Mouse (Mus musculus): ENCODE data around the gene Slc16a6. TPM values are rescaled to one million over a fixed set of nuclear protein-coding genes. Genes with fewer than 3 reads are reported as not detected.

Gene Slc16a6
- polyA plus RNA-seq (2012; rRNA removed), result 0.89 and 1.6 TPM in 2 replicates

DNA sequence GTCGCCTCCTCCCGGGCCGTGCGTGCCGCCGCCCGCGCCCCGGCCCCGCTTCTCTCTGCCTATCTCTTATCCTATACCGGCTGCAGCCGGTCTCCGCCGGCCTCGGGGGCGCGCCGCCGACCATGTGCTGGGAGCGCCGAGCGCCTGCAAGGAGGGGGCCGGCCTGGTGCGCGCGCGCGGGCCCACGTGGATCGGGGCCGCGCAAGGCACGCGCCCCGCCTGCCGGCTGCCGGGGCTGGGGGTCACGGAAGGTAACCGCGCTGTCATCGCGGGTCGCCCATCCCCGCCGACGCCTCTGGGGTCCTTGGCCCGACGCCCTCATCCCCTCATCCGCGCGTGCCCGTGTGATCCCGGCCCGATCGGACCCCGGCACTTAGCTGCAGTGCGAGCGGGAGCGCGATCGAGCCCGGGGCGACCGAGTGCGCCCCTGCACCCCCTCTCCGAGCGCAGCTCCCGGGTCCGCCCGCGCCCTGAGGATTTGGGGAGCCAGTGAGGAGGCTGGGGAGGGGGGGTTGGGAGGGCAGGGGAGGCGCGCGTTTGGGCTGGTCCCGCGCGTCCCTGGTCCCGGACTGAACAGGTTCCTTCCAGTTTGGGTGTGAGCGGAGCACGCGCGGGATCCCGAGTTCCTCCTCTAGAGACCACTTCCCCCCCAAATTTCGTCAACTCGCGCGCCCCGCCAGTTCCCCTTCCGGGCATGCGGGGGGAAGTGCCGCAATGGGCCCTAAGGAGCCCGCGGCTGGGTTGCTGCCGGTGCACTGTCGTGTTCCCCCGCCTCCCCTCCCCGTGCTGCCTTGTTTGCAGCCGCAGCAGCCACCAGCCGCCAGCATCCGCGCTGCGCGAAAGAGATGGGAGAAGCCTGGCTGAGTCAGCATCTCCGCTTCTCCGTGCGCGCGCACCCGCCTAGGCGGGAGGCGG is at the start of gene Slc16a6, which contains the start of gene Arsg:
Slc16a6 (minus strand) TSS at position 428 of the 915 bp plus-strand sequence.
Arsg (plus strand) TSS at position 204 of the 915 bp plus-strand sequence.
- under 1% methylated on average over 111 of the region's 111 CpGs for WGBS
- Histone ChIP-seq H3K4me1 (ENCODE audit: control insufficient read depth, insufficient read depth, low read length) (peaks cover 5% of the 10 kb centered on the region), H3K4me3 (replicated peaks; ENCODE audit: extremely low read depth, low read depth, low read length) (peak within 1 kb of the TSS; percentile 69)
- peak; percentile 59 for DNase-seq
- no peak for TF ChIP-seq CTCF (IDR thresholded peaks at IDR 0.05; ENCODE audit: insufficient read depth, low read length)
- TF ChIP-seq POLR2A (IDR thresholded peaks at IDR 0.05; ENCODE audit: borderline replicate concordance, extremely low read depth, low read depth, low read length), result no peak

GRCm38 (mm10) chr11:109520958-109521357 is 47.6 kb upstream of the Slc16a6 start:
- WGBS, result 56% methylated on average over 7 of the region's 7 CpGs
- DNase-seq, result no peak
- no peak overlapping the region for H3K4me3 ChIP-seq (replicated peaks; ENCODE audit: extremely low read depth, low read depth, low read length)
- TF ChIP-seq POLR2A (IDR thresholded peaks at IDR 0.05; ENCODE audit: borderline replicate concordance, extremely low read depth, low read depth, low read length) (no peak), CTCF (IDR thresholded peaks at IDR 0.05; ENCODE audit: insufficient read depth, low read length) (no peak)
- H3K4me1 ChIP-seq (ENCODE audit: control insufficient read depth, insufficient read depth, low read length), result no peaks in the 10 kb centered on the region

- no peak for DNase-seq
- TF ChIP-seq POLR2A (IDR thresholded peaks at IDR 0.05; ENCODE audit: borderline replicate concordance, extremely low read depth, low read depth, low read length) (no peak), CTCF (IDR thresholded peaks at IDR 0.05; ENCODE audit: insufficient read depth, low read length) (no peak)
- 95% methylated on average over 3 of the region's 3 CpGs for WGBS
- Histone ChIP-seq H3K4me1 (ENCODE audit: control insufficient read depth, insufficient read depth, low read length) (no peaks in the 10 kb centered on the region), H3K4me3 (replicated peaks; ENCODE audit: extremely low read depth, low read depth, low read length) (no peak overlapping the region)
Measured at GRCm38 (mm10) chr11:109517816-109518215, 44.4 kb upstream of the Slc16a6 start.

DNA sequence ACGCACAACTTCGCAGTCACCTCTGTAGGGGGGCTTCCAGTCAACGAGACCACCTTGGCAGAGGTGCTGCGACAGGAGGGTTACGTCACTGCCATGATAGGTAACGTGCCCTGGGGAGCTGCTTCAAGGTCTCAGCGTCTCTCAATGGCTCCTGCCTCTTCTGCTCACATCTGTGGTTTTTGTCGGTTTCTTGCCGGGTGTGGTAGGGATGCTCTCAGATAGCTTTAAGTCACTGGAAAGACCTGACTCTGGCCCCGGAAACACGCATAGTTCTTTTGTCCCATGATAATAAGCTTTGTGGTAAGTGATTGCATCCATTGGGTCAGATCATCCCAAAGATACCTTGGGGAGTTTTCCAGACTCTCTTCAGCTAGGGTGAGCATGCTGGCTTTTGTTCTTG is 43.9 kb upstream of the Slc16a6 start:
- TF ChIP-seq POLR2A (IDR thresholded peaks at IDR 0.05; ENCODE audit: borderline replicate concordance, extremely low read depth, low read depth, low read length) (no peak), CTCF (IDR thresholded peaks at IDR 0.05; ENCODE audit: insufficient read depth, low read length) (no peak)
- WGBS, result 86% methylated on average over 11 of the region's 11 CpGs
- H3K4me1 ChIP-seq (ENCODE audit: control insufficient read depth, insufficient read depth, low read length), result no peaks in the 10 kb centered on the region
- DNase-seq, result no peak
- no peak overlapping the region for H3K4me3 ChIP-seq (replicated peaks; ENCODE audit: extremely low read depth, low read depth, low read length)

DNA sequence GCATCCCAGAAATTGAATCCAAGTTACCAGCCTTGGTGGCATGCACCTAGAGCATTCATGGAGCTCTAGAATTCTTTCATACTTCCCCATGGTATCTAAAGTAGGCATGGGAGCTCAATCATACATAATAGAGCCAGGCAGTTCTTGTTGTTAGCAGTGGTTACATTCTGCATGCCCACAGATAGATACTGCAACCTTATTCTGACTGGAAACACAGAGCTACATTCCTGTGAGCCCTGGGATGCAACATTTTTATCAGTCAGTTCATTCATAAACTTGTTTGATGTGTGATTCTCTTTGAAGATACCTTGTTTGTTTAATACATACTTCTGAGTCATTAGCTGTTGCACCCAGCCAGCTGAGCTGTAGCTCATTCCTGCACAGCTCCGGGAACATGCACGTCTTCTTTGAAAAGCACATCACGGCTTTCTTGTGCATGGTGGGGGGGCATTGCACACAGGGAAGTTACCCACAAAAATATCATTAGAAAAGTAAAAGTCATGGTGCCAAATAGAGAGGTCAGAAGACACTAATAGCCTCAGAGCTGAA is 40.7 kb upstream of the Slc16a6 start:
- no peaks in the 10 kb centered on the region for H3K4me1 ChIP-seq (ENCODE audit: control insufficient read depth, insufficient read depth, low read length)
- H3K4me3 ChIP-seq (replicated peaks; ENCODE audit: extremely low read depth, low read depth, low read length), result no peak overlapping the region
- TF ChIP-seq POLR2A (IDR thresholded peaks at IDR 0.05; ENCODE audit: borderline replicate concordance, extremely low read depth, low read depth, low read length) (no peak), CTCF (IDR thresholded peaks at IDR 0.05; ENCODE audit: insufficient read depth, low read length) (no peak)
- DNase-seq, result no peak
- WGBS, result 32% methylated on average over 3 of the region's 3 CpGs

DNA sequence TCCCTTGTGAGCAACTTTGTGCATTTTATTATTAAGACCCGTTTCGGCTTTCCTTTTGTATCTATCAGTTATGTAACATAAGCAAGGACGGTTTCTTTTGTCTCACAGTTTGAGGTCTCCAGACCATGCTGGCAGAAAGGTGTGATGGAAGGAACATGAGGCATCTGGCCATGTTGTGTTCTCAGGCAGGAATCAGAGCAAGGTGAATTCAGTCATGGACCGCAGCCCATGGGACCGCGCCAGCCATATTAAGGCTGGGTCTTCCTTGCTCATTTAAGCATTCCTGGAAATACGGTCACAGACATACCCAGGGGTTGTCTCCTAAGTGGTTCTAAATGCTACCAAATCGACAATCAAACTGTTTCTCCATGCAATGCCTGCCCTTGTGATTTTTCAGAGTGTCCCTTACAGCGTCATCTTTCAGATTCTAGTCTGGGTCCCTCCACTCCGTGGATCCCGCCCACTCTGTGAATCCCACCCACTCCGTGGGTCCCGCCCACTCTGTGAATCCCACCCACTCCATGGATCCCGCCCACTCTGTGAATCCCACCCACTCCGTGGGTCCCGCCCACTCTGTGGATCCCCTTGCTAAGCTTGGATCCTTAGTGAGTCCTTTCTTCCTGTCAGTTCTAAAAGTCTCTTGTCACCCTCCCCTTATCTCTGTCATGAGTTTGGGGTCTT is 39.7 kb upstream of the Slc16a6 start:
- Histone ChIP-seq H3K4me1 (ENCODE audit: control insufficient read depth, insufficient read depth, low read length) (no peaks in the 10 kb centered on the region), H3K4me3 (replicated peaks; ENCODE audit: extremely low read depth, low read depth, low read length) (no peak overlapping the region)
- 87% methylated on average over 16 of the region's 16 CpGs for WGBS
- TF ChIP-seq POLR2A (IDR thresholded peaks at IDR 0.05; ENCODE audit: borderline replicate concordance, extremely low read depth, low read depth, low read length) (no peak), CTCF (IDR thresholded peaks at IDR 0.05; ENCODE audit: insufficient read depth, low read length) (no peak)
- no peak for DNase-seq

DNA sequence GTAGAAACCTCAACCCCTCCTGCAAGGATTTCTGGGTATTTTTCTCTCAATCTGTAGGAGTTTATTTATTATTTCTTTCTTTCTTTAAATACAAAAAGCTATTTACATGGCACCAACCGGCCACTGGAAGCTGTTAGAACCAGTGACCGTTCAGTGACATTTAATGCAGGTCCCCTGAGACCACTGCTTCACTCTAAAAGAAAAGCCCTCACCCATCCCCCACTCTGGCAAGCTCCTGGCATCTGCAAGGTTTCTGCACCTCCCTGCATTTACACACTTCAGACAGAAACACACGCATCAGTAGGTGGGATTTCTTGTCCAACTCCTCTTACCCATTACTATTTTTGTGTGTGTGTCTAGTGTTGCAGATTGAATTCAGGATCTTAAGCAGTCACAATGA is 33.7 kb upstream of the Slc16a6 start:
- WGBS, result 59% methylated on average over 3 of the region's 3 CpGs

DNA sequence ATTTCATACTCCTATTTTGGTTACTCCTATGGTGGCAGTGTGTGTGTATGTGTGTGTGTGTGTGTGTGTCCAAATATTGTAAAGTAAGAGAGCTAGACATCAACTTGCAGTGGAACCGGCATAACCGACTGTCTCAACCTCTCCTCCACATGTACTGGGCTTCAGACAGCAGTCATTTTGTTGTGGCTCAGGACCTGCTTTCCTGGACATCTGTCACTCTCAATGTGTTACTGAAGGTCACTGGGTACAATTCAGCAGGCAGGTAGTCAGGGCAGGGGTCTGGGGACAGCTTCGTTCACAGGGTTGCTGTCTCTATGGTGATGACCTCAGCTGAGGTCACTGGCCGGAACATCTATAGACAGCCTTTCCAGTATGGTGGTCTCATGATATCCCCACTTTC is 32.4 kb upstream of the Slc16a6 start:
- no peak for DNase-seq
- WGBS, result 93% methylated on average over 4 of the region's 4 CpGs
- Histone ChIP-seq H3K4me1 (ENCODE audit: control insufficient read depth, insufficient read depth, low read length) (no peaks in the 10 kb centered on the region), H3K4me3 (replicated peaks; ENCODE audit: extremely low read depth, low read depth, low read length) (no peak overlapping the region)
- no peak for TF ChIP-seq POLR2A (IDR thresholded peaks at IDR 0.05; ENCODE audit: borderline replicate concordance, extremely low read depth, low read depth, low read length)
- no peak for TF ChIP-seq CTCF (IDR thresholded peaks at IDR 0.05; ENCODE audit: insufficient read depth, low read length)

More for the DNA sequence above, 33.7 kb upstream of the Slc16a6 start:
- DNase-seq, result no peak
- TF ChIP-seq POLR2A (IDR thresholded peaks at IDR 0.05; ENCODE audit: borderline replicate concordance, extremely low read depth, low read depth, low read length) (no peak), CTCF (IDR thresholded peaks at IDR 0.05; ENCODE audit: insufficient read depth, low read length) (no peak)
- H3K4me1 ChIP-seq (ENCODE audit: control insufficient read depth, insufficient read depth, low read length), result no peaks in the 10 kb centered on the region
- no peak overlapping the region for H3K4me3 ChIP-seq (replicated peaks; ENCODE audit: extremely low read depth, low read depth, low read length)

- no peak for TF ChIP-seq POLR2A (IDR thresholded peaks at IDR 0.05; ENCODE audit: borderline replicate concordance, extremely low read depth, low read depth, low read length)
- no peak for TF ChIP-seq CTCF (IDR thresholded peaks at IDR 0.05; ENCODE audit: insufficient read depth, low read length)
- no peak for DNase-seq
- WGBS, result 46% methylated on average over 9 of the region's 9 CpGs
- H3K4me3 ChIP-seq (replicated peaks; ENCODE audit: extremely low read depth, low read depth, low read length), result no peak overlapping the region
- no peaks in the 10 kb centered on the region for H3K4me1 ChIP-seq (ENCODE audit: control insufficient read depth, insufficient read depth, low read length)
Measured at GRCm38 (mm10) chr11:109504977-109505376, 31.6 kb upstream of the Slc16a6 start.
